Mouse (Mus musculus) spleen, postnatal 10 days (tissue): ENCODE measurements around the gene Cdkn2d.
"Not testable (repeated sequence)": the region's sequence is repeated elsewhere in the genome, so short reads cannot be mapped to it uniquely, and the experiment has no call there.

ENCODE experiments used
- DNase-seq, 2 experiments: peaks; one replicate each; pipeline ENCODE4 v3.0.0; 2021 to 2022; ENCODE audit warnings: low spot score in 2 of 2

Cdkn2d gene

DNA sequence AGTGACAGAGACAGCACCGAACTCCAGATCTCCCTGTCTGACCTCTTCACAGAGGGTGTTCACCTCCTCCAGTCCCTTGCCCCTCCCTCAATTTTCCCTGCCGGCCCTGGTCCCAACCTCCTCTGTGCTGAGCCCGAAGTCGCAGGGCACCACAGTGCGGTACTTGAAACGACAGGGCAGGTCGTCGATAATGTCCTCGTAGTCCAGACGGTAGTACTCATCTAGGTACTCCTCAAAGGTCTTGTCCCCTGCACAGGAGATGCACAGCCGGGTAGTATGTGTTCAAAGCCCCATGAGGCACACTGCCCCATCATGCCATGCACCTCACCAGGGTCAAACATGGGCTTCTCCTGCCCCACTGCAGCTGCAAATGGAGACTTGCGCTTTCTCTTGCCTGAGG lies 15.5 kb downstream of the Cdkn2d start:
- DNase-seq, result no peak

DNA sequence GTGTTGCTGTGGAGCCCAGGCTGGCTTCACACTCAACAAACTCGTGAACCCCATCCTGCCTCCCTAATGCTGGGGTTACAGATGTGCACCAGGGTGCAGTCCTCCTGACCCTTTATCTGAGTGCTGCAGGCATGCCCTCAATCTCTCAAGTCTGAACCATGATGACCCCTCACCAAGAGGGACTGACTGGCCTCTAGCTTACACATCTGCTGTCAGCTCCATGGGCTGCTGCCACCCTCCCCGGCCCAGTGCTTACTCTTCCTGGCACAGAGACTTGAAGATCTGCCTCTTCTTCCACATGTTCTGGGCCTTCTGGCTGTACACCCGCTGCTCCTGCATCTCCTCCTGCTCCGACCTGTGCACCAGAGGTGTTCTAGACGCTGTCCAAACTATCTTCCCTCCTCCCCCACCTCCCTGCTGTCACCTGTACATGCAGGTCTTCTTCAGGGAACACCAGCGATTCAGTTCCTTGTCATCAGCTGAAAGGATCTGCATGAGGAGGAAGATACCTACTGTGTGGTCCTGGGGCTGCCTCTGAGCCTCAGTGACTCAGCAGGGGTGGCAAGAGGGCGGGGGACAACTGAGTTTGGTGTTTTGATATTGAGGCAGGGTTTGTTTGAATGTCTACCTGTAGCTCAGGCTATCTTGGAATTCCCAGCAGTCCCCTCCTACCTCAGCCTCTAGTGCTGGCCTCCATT lies 16.0 kb downstream of the Cdkn2d start:
- DNase-seq, result no peak

DNA sequence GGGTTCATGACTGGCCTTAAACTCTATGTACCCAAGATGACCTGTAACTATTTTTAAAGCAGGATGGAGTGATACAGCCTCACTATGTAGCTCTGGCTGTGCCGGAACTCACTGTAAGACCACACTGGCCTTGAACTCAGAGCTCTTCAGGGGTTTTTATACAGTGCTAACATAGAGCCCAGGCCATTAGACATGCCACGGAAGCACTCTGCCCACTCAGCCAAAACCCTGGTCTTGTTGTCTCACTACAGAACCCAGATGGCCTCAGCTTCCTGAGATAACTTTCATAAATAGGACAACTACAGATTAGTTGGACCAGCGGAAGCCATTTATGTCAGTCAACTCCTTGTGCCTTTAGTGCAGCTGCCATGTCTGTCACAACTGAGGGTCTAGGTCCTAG lies 16.9 kb downstream of the Cdkn2d start:
- DNase-seq, result no peak

DNA sequence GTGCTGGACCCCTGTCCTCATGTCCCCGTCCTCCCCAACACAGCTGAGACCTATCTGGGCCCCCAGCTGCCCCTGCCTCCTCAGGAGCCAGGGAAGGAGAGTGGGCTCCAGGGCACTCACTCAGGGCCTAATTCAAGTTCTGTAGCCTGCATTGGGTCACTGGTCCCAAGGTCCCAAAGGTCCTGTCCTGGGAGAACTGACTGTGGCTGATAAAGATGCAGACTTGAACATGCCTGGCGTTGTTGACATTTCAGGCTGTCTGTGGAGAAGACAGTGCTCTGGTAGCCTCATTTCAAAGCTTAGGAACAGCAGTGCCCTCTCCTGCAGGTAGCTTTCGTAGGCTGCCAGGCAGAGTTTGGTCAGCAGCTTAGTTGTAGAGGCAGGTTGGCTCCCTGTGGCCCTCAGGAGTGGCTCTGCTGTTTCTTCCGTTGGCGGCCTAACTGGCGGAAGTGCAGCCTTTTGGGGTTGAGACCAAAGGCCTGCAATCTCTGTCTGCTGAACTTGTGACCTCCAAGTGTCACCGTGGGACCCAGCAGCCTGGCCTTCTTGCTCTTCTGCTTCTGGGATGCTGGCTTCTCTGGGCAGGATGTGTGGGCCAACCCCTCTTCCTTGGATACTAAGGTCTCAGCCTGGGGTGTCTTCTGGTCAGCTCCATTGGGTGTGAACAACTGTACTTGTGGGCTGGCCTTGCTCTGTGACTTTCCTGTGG lies 17.5 kb downstream of the Cdkn2d start:
- no peak for DNase-seq

DNA sequence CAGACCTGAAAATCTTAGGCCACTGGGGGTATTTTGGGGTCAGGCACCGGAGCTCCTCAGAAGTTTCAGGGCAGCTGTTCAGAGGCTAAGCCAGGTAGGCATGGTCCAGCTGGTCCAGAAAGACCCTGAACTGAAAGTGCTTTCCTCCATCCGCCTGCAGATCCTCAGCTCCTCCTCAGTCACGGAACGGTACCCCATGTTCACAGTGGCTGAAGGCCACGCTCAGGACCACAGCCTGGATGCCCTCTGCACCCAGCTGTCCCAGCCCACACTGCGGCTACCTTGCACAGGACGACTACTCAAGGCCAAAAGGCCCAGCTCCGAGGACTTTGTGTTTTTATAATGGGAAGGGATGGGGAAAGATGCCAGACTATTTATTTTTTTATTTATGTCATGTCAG lies 18.1 kb downstream of the Cdkn2d start:
- DNase-seq, result no peak

DNA sequence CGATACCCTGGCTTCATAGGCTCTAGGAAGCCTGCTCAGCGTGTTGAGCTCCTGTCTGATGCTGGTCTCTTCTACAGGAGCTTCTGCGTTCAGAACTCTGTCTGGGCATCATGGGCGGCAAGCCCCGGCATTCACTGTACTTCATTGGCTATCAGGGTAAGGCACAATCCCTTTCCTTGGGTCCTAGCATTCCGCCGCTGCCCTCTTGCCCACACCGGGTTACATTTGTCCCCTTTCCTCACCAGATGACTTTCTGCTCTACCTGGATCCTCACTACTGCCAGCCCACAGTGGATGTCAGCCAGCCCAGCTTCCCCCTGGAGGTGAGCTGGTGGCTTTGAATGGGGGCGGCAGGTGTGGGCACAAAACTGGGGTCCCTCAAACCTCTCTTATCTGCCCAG lies 18.8 kb downstream of the Cdkn2d start:
- no peak for DNase-seq

DNA sequence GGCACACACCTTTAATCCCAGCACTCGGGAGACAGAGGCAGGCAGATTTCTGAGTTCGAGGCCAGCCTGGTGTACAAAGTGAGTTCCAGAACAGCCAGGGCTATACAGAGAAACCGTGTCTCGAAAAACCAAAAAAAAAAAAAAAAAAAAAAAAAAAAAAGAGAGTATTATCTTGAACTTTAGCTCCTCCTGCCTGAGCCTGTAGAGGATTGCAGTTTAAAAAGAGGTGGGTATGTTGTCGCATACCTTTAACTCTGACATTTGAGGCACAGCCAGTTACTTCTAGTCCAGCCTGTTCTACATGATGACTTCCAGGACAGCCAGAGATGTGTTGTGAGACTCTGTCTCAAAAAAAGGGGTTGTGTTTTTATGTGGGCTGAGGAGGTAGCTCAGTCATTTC lies 21.6 kb downstream of the Cdkn2d start:
- not testable (repeated sequence) for DNase-seq

DNA sequence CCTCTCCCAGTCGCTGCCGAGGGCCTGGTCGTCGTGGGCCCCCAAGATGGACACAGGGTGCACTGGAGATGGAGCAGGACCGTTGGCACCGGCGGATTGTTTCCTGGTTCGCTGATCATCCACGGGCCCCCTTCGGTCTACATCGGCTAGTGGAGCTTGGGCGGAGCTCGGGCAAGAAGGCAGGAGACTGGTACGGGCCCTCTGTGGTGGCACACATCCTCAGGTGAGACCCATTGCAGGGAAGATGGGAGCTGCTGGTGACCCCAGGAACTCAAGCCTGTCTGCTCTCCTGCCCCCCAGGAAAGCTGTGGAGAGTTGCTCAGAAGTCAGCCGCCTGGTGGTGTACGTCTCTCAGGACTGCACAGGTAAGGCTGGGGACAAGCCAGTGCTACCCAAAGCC lies 22.9 kb downstream of the Cdkn2d start:
- DNase-seq, result no peak

DNA sequence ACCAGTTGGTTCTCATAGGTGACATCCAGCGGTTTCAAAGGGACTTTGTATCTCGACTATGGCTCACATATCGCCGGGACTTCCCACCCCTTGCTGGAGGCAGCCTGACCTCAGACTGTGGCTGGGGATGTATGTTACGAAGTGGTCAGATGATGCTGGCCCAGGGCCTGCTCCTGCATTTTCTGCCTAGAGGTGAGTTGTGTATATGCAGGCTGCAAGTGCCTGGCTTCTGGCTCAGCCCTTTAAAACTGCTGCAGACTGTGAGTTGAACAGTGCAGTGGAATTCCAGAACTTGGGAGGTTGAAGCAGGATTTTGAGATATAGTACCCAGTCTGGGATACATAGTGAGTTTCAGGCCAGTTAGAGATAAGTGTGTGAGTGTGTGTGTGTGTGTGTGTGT lies 24.3 kb downstream of the Cdkn2d start:
- no peak for DNase-seq

DNA sequence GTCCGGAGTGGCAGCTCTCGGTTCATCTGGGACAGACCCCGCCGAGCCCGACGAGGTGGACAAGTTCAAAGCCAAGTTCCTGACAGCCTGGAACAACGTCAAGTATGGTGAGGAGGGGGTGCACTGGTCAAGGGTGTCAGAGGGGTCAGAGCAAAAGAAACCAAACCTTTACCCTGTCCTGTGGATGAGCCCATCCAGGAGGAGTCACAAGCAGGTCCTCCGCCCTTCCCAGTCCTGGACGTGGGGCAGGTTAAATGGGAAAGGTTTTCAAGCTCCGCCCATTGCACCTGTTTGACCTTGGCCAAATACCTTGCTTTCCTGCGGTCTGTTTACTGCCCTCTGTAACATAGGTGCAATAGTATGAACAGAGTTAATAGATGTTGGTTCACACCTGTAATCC lies 25.6 kb downstream of the Cdkn2d start:
- DNase-seq, result peak in 1 of 2 experiments; percentile 43

DNA sequence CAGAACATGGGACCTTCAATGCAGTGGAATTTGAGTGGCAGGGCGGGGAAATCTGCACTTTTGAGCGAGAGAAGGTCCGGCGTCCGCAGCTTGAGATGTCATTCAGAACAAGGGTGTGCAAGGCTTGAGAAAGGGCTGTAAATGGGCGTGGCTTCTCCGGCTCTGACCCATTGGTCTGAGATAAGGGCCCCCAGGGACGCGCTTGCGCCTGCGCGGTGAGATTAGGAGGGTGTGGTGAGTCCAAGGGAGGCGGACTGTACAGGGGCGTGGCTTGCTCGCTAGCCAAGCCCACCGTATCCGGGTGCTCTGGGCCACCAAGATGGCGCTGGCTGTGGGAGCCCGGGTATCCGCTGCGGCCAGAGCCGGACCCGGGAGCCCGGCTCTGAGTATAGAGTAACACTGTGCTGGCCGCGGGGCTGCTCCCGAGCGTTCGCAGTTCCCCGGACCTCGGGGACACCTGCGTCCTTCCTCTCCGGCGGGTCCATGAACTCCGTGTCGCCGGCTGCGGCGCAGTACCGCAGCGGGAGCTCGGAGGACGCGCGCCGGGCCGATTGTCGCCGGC lies 26.1 kb downstream of the Cdkn2d start, which contains the start of gene Atg4d:
Gene Atg4d (plus strand): TSS at position 294 of the 562 bp plus-strand sequence.
- DNase-seq, result peak; percentile 95 to 100

DNA sequence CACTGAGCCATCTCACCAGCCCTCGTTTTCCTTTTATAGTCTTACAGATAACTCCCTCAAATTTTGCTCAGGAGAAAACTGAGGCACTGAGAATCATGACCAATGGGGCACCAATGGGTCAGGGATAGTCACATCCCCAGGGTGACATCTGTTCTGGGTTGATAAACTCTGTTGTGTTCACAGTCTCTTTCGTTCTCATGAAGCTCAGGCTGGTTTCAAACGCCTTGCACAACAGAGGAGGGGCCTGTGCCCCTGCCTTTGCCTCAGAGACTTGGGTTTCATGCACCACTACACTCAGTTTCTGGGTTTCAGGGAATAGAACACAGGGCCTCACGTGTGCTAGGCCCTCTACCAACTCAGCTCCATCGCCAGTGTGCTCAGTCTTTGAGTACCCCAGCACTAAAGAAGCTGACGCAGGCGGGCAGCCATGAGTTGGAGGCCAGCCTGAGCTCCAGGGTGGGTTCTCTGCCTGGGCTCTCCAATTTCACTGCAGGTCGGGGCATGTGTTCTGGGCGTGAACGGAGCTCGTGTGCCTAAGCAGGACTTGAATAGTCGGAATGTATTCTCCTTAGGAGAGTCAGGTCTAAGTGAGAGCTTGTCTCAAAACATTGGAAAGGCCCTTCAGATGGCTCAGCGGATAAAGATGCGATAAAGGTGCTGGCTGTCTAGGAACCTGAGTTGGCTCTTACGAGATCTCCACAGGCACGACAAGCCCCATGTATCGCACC lies 26.8 kb downstream of the Cdkn2d start:
- peak in 1 of 2 experiments; percentile 57 for DNase-seq

DNA sequence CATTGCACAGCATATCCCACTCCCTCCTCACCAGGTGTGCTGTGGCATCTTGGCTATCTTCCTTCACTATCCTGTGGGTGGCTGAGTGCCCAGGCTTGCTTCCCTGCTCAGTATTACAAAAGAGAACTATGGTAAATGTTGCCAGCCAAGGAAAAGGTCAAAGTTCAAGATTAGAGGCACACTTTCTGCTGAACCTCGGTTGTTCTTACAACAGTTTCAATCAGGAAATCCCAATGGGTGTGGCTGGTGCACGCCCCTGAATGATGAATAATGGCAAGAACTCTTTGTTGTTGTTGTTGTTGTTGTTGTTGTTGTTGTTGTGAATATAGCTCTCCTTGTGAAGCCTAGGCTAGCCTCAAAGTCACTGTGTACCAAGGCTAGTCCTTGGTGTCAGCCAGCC lies 29.4 kb downstream of the Cdkn2d start:
- DNase-seq, result no peak

DNA sequence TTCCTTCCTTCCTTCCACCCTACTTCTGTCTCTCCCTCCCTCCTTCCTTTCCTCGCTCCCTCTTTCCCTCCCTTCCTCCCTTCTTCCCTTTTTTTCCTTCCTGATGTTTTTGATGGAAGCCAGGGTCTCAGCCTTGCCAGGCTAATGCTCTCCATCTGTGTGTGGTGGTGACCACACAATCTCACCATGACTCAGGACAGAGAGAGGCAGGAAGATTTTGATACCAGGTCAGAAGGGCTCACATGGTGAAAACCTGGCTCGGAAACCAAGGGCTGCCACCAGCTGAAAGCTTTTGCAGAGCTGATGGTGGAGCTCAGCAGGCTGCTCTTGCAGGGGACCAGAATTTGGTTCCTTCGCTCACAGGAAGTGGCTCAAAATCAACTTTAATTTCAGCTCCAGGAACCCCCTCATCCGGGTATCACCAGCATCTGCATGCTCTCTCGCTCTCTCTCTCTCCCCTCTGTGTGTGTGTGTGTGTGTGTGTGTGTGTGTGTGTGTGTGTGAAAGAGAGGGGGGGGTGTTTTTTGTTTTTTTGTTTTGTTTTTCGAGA lies 30.6 kb downstream of the Cdkn2d start:
- DNase-seq, result no peak

DNA sequence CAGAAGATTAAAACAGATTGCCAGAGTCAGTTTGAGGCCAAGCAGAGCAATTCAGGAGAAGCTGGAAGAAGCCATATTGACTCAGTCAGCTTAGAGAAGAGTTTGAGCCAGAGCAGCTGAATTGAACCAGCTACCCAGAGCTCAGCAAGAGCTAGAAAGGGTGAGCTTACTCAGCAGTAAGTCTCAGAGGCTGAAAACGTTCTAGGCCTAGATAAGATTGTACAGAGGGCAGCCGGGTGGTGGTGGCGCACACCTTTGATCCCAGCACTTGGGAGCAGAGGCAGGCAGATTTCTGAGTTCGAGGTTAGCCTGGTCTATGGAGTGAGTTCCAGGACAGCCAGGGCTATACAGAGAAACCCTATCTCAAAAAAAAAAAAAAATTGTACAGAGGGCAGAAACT lies 34.9 kb downstream of the Cdkn2d start:
- not testable (repeated sequence) for DNase-seq

DNA sequence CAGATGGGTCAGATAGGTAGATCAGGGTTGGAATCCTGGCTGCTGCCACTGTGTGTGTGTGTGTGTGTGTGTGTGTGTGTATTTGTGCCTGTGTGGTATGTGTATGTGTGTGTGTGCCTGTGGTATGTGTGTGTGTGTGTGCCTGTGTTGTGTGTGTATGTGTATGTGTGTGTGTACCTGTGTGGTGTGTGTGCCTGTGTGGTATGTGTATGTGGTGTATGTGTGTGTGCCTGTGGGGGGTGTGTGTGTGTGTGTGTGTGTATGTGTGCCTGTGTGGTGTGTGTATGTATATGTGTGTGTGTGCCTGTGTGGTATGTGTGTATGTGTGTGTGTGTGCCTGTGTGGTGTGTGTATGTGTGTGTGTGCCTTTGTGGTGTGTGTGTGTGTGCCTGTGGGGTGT lies 36.5 kb downstream of the Cdkn2d start:
- no peak for DNase-seq

DNA sequence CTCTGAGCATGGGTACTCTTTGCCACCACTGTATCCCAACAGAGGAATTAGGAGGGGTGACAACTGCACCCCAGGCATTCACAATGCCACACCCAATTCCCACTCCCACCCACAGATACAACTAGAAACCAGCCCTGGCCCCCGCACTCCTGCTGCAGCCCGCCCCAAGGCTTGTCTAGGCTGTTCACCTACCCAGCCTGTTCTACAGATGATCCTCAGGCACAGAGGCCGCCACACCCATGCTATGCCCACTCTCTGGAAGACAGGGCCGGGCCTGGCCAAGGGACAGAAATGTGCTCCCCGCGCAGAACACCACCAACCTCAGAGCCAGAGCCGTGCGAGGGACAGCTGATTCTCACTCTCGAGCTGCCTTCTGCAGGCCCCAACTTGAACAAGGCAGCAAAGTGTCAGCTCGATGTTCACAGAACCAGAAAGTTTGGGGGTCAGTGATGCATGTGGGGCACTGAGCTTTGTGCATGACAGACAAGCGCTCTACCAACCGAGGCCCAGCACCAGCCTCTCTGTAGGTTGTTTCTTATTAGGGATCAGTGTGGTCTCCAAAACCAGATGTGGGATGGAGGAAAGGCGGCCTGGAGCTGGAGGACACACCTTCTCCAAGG lies 40.0 kb downstream of the Cdkn2d start:
- no peak for DNase-seq

DNA sequence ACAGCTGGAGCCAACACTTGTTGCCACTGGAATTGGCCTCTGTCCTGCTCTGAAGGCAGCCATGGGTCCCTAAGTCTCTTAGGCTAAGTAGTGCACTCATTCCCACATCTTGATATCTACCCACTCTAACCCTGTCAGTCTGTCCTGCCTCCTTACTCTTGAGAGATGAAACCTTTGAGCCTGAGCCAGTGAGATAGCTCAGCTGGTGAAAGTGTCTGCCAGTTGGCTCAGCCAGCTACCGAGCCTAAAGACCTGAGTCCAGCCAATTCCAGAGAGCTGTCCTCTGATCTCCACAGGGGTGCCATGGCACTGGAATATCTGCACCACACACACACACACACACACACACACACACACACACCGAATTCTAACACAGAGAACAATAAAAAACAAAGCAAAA lies 40.7 kb downstream of the Cdkn2d start:
- no peak for DNase-seq

DNA sequence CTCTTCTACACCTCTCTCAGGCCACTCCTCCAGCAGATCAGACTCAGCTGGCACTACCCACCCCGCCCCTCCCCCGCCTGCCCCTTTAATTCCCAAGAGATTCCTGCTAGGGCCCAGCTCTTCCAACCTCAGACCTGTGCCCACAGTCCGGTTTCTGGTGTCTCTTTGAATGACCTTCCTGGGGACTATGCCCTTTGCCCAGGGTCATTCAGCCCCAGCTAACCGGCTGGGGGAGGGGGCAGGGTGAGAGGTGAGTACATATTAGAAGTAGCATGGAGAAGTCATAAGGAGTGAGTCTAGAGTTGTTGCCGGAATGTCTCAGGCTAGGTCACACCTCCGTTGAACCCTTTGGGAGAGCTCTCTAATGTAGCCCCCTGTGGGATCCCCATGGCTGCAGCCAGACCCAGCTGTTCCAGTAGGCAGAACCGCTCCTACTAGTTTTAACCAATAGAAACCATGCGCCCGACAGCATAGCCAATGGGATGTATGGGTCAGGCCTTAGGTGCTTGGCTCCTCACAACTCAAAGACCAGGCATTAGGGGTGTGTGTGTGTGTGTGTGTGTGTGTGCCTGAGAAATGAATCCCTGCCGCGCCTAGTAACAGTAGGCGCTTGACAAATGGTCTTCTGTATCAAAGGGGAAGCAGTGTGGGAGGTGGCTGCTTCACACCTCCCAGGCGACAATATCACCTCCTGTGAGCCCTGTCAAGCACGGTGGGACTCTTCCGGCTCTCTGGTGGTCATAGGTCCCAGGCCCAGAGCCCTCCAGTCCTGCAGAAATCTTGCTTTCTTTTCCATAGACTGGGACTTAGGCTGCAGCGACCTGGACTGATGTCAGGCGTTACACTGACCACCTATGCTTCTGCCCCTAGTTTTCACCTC lies 41.3 kb downstream of the Cdkn2d start:
- DNase-seq, result no peak

DNA sequence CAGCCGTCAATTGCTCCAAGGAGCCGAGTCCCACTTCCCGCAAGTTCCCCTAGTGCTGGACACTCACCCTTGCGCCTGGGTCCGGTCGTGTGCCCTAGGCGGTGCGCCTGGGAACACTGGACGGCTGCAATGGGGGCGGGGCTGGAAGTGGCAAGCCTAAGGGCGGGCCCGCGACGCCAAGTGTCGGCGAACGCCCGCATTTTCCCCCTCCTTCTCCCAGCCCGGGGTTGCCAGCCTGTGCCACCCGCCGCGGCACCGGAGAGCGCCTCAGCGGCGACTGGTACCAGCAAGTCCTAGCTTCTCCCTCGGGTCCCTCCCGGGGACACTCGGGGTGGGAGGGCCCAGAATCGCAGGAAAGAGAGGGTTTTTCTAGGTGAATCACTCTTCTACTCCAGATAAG lies 42.9 kb downstream of the Cdkn2d start, which contains the start of gene S1pr5:
Gene S1pr5 (minus strand): TSS at position 118 of the 400 bp plus-strand sequence.
- DNase-seq, result peak in 1 of 2 experiments; percentile 47

DNA sequence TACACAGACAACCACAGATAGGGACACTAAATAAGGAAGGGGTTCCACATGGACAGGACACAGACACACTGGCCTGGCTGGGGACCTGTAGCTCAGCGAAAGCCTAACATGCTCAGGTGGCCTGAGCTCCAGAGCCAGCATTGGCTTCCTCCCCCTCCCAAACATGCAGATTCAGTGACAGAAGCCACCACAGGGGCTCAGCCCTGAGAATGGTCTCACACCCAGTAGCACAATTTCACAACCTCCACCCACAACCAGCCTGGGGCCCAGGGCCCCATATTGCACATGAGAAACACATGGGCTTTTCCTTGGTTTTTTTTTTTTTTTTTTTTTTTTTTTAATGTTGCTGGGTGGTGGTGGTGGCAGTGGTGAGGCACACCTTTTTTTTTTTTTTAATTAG lies 44.9 kb downstream of the Cdkn2d start:
- no peak for DNase-seq
